Mouse (Mus musculus): Measurements from ENCODE around the gene Arap1.

Gene Arap1

DNA sequence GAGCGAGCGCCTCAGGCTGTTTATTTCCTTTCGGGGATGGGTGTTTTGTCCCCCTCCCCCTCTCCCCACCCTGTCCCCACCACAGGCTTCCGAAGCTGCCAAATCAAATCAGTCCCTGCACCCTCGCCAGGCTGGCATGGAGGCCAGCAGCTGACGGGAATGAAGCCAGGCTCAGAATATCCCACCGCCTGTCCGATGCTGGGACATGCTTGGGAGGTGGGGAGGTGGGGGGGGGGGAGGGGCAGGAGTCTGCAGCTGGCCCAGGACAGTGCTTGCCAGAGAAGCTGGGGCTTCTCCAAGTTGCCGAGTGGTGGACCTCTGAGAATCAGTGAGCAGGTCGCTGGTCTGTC, 112.7 kb downstream of the Arap1 start:
- CTCF ChIA-PET, result interaction anchor here (1.0 kb wide), 1 partner anchor 14 kb away, joined by 4 read pairs; no protein-coding TSS in a partner anchor

GRCm38 (mm10) chr7:101461571-101461970, 113.7 kb downstream of the Arap1 start:
- CTCF ChIA-PET, result no interaction called here

Measured in spleen, embryonic (tissue).